Mouse (Mus musculus): ENCODE data around the gene Socs2.

DNA sequence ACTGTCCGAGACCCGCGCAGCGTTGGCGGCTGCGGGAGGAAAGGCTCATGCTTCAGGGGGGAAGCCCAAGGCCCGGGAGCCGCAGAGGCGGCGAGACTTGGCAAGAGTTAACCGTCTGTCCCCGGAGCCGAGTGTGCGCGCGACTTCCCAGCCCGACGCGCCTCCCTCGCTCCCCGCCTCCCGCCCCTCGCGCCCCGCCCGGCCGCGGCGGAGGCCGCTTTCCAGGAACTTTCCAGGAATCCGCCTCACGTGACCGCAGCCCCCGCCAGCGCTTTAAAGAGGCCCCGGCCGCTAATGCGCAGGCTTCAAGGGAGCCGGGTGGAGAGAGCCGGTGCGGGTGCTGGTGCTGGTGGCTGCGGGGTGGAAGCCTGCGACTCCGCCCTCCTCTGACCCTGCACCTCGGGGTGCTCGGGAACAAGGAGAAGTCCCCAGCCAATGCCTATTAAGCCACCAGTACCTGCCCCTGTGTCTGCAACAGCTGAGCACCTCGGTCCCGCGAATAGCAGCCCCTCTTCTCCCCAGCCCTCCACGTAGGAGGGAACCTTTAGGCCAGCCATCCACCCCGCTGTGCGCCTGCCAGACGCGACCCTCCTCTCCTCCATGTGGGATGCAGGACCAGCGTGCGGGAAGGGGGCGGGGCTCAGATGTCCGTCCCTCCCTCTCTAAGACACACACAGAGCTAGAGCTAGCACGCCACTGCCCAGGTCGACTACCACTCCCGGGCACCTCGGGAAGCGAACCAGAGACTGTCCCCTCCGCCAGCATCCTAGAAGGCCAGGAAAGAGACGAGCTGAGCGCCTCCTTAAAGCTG lies at the start of gene Socs2:
- TF ChIP-seq CTCF (IDR thresholded peaks at IDR 0.05; ENCODE audit: low read depth, low read length): no peak
- no peak for TF ChIP-seq TAL1 (conservative IDR thresholded peaks at IDR 0.05; ENCODE audit: low read depth, low read length)
- TF ChIP-seq GATA1 (IDR thresholded peaks at IDR 0.05; ENCODE audit: borderline replicate concordance, low read length): no peak
- TF ChIP-seq POLR2AphosphoS5 (IDR thresholded peaks at IDR 0.05; ENCODE audit: insufficient replicate concordance, low read depth, low read length): no peak
- TF ChIP-seq GATA2 (IDR thresholded peaks at IDR 0.05; ENCODE audit: borderline replicate concordance, low read depth, low read length): no peak

Data from G1E (cell line).